Mouse (Mus musculus): ENCODE measurements around the gene As3mt.
A peak's percentile ranks its signal among the peaks of the same experiment; 100 is the strongest.
"Not testable (repeated sequence)": the region's sequence is repeated elsewhere in the genome, so short reads cannot be mapped to it uniquely, and the experiment has no call there.

The As3mt gene

DNA sequence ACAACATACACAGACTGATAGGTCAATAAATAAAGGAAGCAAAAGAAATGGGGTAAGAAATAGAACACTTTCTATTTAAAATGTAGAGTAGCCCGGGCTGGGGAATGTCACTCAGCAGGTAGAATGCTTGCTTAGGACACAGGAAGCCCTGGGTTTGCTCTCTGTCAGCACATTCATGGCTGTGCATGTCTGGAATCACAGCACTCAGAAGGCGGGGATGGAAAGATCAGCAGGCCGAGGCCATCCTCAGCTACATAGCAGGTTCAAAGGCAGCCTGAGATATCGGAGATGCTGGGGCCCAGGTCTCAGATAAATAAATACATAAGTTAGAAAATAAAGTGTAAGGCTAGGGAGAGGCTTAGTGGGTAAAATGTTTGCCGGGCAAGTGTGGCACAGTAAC, 45.0 kb downstream of the As3mt start:
- DNase-seq (ENCODE audit: low read depth, low spot score) = no peak

GRCm38 (mm10) chr19:46755066-46755465, 47.8 kb downstream of the As3mt start:
- DNase-seq (ENCODE audit: low read depth, low spot score) = peak; percentile 64

GRCm38 (mm10) chr19:46756221-46756620, 49.0 kb downstream of the As3mt start:
- DNase-seq (ENCODE audit: low read depth, low spot score) = no peak

DNA sequence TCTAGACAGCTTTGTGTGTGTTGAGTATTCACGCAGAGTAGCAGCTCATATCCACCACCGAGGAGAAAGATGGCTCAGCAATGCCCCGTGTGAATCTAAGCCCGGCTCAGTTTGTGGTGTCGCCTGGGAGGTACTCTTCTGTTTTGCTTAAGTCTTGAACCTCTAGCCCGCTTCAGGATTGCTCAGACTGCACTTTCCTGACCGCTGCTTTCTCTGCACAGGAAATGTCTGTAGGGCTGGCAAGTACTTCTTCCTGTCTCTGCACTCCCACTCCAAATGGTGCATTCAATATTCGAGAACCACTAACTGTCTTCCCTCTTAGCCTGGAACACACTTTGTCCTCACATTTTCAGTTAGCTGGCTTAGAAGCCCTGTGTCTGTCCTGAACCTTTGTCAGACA, 51.8 kb downstream of the As3mt start:
- no peak for DNase-seq (ENCODE audit: low read depth, low spot score)

GRCm38 (mm10) chr19:46759909-46760308, 52.7 kb downstream of the As3mt start:
- peak; percentile 45 for DNase-seq (ENCODE audit: low read depth, low spot score)

GRCm38 (mm10) chr19:46760375-46761160, 53.3 kb downstream of the As3mt start:
- DNase-seq (ENCODE audit: low read depth, low spot score) = peak; percentile 89

- peak; percentile 100 for DNase-seq (ENCODE audit: low read depth, low spot score)
Measured at GRCm38 (mm10) chr19:46761247-46761946, 54.1 kb downstream of the As3mt start, which contains the start of gene Cnnm2. Cnnm2 (plus strand) TSS chr19:46761596.

- peak; percentile 27 for DNase-seq (ENCODE audit: low read depth, low spot score)
Measured at GRCm38 (mm10) chr19:46761971-46762290, 54.7 kb downstream of the As3mt start.

- DNase-seq (ENCODE audit: low read depth, low spot score) = peak; percentile 13
Measured at GRCm38 (mm10) chr19:46762291-46762991, 55.2 kb downstream of the As3mt start.

- DNase-seq (ENCODE audit: low read depth, low spot score) = no peak
Measured at GRCm38 (mm10) chr19:46762992-46763342, 55.7 kb downstream of the As3mt start.

GRCm38 (mm10) chr19:46763356-46763755, 56.1 kb downstream of the As3mt start:
- no peak for DNase-seq (ENCODE audit: low read depth, low spot score)

DNA sequence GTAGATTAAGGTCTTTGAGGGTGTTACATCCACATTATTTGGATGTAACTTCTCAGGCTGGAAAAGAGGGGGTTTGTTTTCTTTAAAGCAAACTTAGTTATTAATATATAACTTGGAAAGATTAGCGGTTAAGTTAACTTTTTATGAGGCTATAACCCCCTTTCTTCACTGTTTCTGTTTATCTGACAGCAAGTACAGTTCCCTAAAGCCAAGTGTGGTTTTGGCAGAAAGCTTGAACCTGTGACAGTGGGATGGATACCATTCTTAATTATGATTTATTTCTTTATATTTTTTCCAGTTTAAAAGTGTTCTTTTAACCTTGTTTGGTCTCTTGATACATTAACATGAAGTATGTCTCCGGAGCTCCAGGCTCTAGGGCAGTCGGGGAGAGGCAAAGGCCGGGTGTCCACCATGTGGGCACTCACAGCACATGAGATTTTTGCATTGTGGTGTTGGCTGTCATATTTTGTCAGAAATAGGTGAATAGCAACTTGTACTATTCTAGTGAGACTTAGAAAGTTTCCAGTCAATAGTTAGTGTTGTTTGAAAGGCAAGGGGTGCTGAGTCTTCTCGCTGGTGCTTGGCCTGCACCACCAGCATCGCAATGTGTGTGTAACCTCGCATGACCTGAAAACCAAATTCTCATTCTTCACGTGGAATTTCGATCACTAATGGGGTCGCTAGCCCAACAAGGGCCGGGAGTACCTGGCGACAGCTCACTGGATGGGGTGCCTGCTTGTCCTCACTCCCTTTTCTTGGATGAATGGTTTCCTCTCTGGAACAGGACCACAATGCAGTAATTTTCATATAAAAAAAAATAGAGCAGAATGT, 56.9 kb downstream of the As3mt start:
- DNase-seq (ENCODE audit: low read depth, low spot score) = no peak

DNA sequence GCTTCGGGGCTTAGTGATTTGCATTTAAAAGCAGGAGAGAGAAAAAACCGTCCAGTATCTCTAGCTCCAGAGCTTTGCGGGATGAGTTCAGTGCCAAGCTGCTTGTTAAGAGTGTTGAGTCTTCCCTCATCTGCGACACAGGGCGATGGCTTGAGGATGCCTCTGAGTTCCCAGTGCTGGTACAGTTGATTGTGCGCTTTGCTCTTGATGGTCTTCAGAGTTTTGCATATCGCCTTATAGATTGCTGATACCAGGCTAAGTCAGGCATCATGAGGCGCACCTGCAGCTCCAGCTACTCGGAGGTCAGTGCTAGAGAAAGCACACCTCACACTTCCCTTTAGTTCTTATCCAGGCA, 57.5 kb downstream of the As3mt start:
- no peak for DNase-seq (ENCODE audit: low read depth, low spot score)

DNA sequence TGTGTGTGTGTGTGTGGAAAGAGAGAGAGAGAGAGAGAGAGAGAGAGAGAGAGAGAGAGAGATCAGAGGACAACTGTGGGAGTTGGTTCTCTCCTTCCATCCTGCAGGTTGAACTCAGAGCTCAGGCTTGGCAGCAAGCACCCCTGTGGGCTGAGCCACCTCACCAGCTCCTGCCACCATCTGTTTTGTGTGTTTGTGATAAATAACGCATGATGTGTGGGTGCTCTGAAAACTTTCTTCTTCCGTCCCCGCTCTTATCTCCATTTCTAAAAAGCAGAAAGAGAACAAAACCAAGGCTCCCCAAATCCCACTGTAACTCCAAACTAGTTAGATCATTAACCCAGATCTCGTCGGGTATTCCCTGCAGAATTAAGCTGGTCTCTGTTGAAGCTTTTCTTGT, 58.9 kb downstream of the As3mt start:
- no peak for DNase-seq (ENCODE audit: low read depth, low spot score)

- DNase-seq (ENCODE audit: low read depth, low spot score) = no peak
Measured at GRCm38 (mm10) chr19:46769759-46770158, 62.5 kb downstream of the As3mt start.

DNA sequence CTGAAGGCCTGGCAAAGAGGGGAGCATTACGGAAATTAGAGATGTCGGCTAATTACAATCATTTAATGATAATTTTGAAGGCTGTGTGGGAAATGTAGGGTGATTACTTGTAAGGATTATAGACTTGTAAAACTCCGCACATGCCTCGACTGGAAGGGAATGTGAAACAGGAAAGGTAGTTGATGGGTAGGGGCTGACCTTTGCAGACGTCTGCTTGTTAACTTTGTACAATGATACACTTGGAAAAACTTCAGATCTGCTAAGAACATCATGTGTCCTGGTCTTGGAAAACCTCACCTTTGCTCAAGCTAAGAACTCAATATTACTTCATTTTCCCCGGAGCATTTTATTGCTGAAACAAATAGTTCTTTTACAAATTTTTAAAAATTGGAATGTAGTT, 64.5 kb downstream of the As3mt start:
- DNase-seq (ENCODE audit: low read depth, low spot score) = no peak

DNA sequence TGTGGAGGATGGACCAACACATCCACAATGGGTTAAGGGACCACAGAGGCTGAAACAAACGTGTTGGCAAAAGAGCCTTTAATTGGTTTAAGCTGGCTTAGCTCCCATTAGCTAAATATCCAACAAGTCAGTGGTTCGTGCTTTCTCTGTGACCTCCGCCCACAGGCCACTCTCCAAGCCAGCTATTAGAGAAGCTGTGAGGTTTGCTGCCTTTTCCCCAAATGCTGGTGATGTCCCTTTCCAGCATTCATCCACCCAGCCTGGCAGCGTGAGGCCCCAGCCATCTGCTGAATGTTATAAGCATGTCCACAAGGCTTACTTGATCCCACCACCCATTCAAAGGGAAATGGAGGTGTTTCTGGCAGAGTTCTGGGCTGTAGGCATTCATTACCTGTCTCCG, 69.1 kb downstream of the As3mt start:
- no peak for DNase-seq (ENCODE audit: low read depth, low spot score)

DNA sequence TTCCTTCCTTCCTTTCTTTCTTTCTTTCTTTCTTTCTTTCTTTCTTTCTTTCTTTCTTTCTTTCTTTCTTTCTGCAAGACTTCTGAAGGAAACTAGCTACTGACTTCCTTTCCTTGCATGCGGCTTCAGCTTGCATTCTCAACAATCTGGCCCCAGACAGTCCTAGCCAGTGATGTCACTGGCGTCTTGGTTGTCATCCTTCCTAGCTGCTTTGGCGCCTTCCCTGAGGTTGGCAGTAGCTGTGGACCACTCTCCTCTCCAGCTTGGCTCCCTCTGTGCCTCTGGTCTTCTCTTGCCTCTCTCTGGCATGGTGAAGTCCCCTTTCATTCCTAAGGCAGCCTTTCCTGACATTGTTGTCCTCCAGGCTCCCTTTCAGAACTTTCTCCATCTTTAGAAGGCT, 69.6 kb downstream of the As3mt start:
- DNase-seq (ENCODE audit: low read depth, low spot score) = no peak

GRCm38 (mm10) chr19:46777928-46778680, 70.8 kb downstream of the As3mt start:
- no peak for DNase-seq (ENCODE audit: low read depth, low spot score)

- DNase-seq (ENCODE audit: low read depth, low spot score) = not testable (repeated sequence)
Measured at GRCm38 (mm10) chr19:46779130-46779529, 71.9 kb downstream of the As3mt start.

GRCm38 (mm10) chr19:46784038-46784437, 76.8 kb downstream of the As3mt start:
- DNase-seq (ENCODE audit: low read depth, low spot score) = peak; percentile 20

Data from ES-CJ7 (cell line).